Mouse (Mus musculus) testis, adult 2 months (tissue): ENCODE measurements around the gene Scn2b. TPM values are rescaled to one million over a fixed set of nuclear protein-coding genes. Genes with fewer than 3 reads are reported as not detected.

Source experiments
- H3K27ac ChIP-seq: fragments of 200-500 bp; 2 replicates; pipeline ENCODE4 v1.5.1; 2012; ENCODE audit warnings: low read depth, low read length; ENCODE audit not compliant: control insufficient read depth, insufficient read depth
- H3K27me3 ChIP-seq: fragments of 200-500 bp; 2 replicates; pipeline ENCODE4 v1.6.1; 2012; ENCODE audit warnings: mild to moderate bottlenecking, low read length, moderate library complexity; ENCODE audit not compliant: control insufficient read depth, insufficient read depth
- H3K36me3 ChIP-seq: fragments of 200-500 bp; 2 replicates; pipeline ENCODE4 v1.6.1; 2012; ENCODE audit warnings: mild to moderate bottlenecking, low read length; ENCODE audit not compliant: control insufficient read depth, insufficient read depth
- H3K4me1 ChIP-seq: fragments of 200-500 bp; 2 replicates; pipeline ENCODE4 v1.6.1; 2012; ENCODE audit warnings: low read length; ENCODE audit not compliant: control insufficient read depth, insufficient read depth
- H3K4me3 ChIP-seq: fragments of 200-500 bp; 2 replicates; pipeline ENCODE4 v1.5.1; 2012; ENCODE audit warnings: low read depth, mild to moderate bottlenecking, low read length, moderate library complexity, mixed read lengths; ENCODE audit not compliant: control insufficient read depth
- CTCF ChIP-seq: fragments of 200-500 bp; IDR thresholded peaks from 2 replicates; pipeline ENCODE4 v1.5.1; 2012; ENCODE audit warnings: low read depth, mild to moderate bottlenecking, inconsistent platforms, low read length, moderate library complexity; ENCODE audit not compliant: control insufficient read depth, insufficient read depth, insufficient replicate concordance
- POLR2A ChIP-seq: fragments of 200-500 bp; IDR thresholded peaks from 2 replicates; pipeline ENCODE4 v1.6.1; 2012; ENCODE audit warnings: low read depth, mild to moderate bottlenecking, inconsistent platforms, low read length, moderate library complexity; ENCODE audit not compliant: control insufficient read depth
- polyA plus RNA-seq: library from polyadenylated mRNA; depleted of rRNA; stranded (reverse); fragments of >200 nt; gene quantifications from 2 replicates; pipeline ENCODE4 v1.2.3, GENCODE M21; 2012

Scn2b gene
- polyA plus RNA-seq, 1 experiment, result 0.48 TPM

DNA sequence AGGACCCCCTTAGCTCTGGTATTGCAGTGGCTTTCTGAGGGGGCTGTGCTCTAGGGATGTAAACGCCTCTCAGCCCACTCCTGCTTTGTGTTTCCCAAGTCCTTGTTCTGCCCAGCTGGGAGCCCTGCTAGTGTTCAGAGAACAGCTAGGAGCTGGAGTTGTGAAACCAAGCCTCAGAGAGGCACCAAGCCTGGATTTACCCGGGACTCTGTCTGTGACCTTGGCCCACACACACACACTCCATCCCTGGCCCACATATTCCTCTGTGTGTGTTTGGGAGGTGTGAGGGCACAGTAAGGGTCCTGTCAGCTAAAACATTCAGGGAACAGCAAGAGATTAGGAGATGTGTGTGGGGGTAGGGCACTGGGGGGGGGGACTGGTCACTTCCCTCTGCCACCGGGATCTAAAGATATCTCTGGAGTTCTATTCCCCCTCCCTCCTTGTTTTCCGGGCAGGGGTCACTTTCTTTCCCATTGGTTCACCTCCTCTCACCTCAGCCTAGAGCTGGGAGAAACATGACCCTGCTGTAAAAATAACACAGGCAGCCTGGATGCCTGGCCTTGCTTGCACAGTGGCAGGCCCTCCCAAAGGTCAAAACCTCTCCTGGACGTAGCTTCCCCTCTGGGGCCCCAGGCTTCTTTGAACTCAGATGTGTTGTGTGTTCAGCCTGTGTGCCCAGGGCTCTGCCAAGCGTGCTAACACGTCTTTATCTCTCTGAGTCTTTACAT is 19.0 kb downstream of the Scn2b start:
- Histone ChIP-seq H3K4me1 (peaks cover 3% of the 10 kb centered on the region; the same call in 1 of the 2 replicates), H3K27me3 (peaks cover 6% of the 10 kb centered on the region; the same call in 1 of the 2 replicates), H3K27ac (no peak overlapping the region), H3K36me3 (no peaks in the 10 kb centered on the region), H3K4me3 (no peak overlapping the region)
- TF ChIP-seq CTCF, result no peak
- TF ChIP-seq POLR2A, result no peak

DNA sequence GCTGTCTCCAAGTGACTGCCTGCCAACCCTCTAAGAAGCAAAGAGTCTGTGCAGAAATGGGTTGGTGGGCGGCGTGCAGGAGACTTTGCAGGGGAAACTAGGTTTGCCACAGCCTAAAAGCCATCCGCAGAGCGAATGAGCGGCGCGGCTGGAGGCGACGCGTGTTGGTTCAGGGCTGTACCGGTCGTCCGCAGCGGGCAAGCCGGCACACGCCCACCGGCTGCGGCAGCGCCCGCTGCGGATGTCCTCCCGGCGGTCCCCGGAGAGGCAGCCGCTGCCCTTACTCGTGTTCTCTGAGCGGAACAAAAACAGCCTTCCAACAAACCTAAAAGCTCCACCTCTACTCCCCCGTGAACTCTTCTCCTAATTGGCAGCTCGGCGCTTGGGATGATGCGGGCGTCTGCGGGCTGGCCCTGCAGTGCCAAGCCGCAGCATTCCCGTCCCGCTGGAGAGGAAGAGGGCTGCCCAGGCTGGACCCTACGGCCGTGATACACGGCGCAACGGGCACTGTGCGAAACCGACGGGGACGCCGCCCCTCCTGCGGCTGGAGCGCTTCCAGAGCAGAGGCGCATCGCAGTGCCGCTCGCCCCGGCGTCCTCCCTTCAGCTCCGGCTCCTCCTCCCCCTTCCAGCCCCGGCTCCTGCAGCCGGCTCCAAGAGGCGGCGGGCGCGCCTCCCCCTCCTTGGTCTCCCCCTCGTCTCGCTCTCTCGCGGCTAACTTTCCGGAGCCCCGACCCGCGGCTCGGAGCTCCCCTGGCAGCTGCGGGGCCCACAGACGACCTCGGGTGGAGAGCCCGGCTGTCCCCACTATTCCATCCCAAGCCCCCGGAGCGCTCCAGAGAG is 20.8 kb downstream of the Scn2b start, which contains the start of gene Scn4b:
TSS of gene Scn4b (plus strand) at position 205 of the 842 bp plus-strand sequence.
- Histone ChIP-seq H3K27me3 (peaks cover 6% of the 10 kb centered on the region; the same call in 1 of the 2 replicates), H3K27ac (no peak within 1 kb of the TSS), H3K4me3 (peak within 1 kb of the TSS; percentile 54), H3K36me3 (no peaks in the 10 kb centered on the region), H3K4me1 (peaks cover 3% of the 10 kb centered on the region; the same call in 1 of the 2 replicates)
- TF ChIP-seq CTCF (no peak), POLR2A (no peak)

DNA sequence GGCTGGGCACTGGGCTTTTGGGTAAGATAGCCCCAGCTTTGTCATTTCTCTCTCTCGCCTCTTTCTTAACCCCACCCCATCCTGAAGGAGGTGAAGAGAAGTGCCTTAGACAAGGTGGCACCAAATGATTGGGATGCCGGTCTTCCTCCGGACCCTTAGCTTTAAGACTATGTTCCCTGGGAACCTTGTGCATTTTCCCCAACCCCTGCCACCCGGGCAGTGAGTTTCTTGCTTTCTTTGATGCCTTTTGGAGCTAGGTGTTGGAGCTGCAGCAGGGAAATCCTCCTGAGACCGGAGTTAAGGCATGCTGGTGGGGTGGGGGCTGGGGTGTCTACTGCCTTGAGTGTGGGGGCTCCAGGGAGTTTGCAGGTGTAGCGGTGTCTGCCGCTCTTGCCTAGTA is 21.5 kb downstream of the Scn2b start:
- Histone ChIP-seq H3K27ac (no peak overlapping the region), H3K4me1 (peaks cover 3% of the 10 kb centered on the region; the same call in 1 of the 2 replicates), H3K36me3 (no peaks in the 10 kb centered on the region), H3K4me3 (no peak overlapping the region), H3K27me3 (peaks cover 6% of the 10 kb centered on the region; the same call in 1 of the 2 replicates)
- no peak for TF ChIP-seq POLR2A
- TF ChIP-seq CTCF, result no peak

DNA sequence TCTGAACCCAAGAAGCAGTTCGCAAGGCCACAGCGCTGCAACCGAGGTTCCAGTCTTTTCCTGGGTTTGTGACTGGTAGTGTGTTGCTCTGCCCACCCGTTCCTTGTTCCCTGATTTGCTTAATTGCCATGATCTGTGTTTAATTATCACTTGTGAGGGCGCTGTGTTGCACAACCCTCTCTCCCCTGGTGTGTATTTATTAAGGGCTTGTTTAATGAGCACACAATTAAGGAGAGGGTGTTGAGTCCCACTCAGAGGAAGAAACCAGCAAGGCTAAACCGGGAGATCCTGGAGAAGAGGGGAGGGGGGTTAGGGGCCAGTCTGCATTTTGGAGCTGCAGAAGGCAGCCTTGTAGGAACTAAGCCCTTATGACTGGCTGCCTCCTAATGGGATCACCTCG is 23.4 kb downstream of the Scn2b start:
- Histone ChIP-seq H3K36me3 (no peaks in the 10 kb centered on the region), H3K4me1 (peaks cover 4% of the 10 kb centered on the region; the same call in 1 of the 2 replicates), H3K27ac (no peak overlapping the region), H3K4me3 (no peak overlapping the region), H3K27me3 (peaks cover 6% of the 10 kb centered on the region; the same call in 1 of the 2 replicates)
- no peak for TF ChIP-seq POLR2A
- no peak for TF ChIP-seq CTCF

DNA sequence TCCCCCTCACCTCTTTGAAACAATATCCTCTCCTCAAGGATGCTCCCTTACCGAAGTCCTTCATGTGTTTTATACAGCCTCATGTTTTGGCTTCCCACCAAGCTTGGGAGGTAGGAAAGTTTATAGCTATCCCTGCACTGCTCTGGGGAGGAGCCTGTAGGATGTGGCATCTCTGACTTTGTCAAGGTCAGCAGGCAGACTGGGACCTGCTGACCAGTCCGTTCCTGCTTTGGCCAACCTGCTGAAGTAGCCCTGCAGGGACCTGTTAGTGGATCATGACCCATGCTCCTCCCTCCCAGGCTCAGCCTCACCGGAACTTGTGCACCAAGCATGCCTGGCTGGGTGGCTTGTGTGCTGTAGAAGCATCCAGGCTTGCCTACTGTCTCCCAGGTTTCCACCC is 25.1 kb downstream of the Scn2b start:
- peaks cover 5% of the 10 kb centered on the region; the same call in 1 of the 2 replicates for H3K4me1 ChIP-seq
- TF ChIP-seq CTCF, result no peak
- TF ChIP-seq POLR2A, result no peak
- H3K36me3 ChIP-seq, result no peaks in the 10 kb centered on the region
- peaks cover 6% of the 10 kb centered on the region; the same call in 1 of the 2 replicates for H3K27me3 ChIP-seq
- H3K27ac ChIP-seq, result no peak overlapping the region
- no peak overlapping the region for H3K4me3 ChIP-seq

DNA sequence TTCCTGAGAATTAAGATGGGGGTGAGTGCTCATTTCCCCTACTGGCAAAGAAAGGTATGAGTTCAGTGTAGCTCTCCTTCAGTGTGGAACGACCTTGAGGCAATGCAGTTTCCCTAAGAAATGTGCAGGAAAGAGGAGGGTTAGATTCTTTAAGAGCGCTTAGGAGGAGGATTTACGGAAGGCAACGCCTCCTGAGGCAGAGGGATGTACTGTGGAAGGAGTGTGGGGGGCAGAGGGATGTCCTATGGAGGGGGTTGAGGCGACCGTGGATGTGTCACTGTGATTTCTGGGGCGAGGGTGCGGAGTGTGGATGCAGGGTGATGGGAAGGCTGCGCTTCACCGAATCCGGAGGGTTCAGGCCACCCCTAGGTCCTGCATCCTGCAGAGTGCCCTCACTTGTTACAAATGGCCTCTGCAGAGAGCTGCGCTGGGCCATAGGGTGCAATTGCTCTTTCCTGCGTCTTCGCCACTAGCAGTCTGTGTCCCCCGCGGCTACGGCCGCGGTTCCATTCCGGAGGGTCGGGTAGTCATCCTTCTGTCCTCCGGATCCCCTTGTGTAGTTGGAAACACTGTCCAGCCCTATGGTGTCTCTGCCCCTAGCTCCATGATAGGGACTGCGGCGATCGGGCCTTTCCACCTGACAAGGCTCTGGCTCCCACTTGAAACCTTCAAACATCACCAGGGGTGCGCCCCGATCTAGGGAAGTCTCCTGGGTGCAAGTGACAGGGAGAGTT is 28.1 kb downstream of the Scn2b start:
- no peaks in the 10 kb centered on the region for H3K27me3 ChIP-seq
- peak overlapping the region; percentile 6; the same call in 1 of the 2 replicates for H3K4me3 ChIP-seq

More for the DNA sequence above, 28.1 kb downstream of the Scn2b start:
- Histone ChIP-seq H3K27ac (no peak overlapping the region), H3K36me3 (no peaks in the 10 kb centered on the region), H3K4me1 (peaks cover 2% of the 10 kb centered on the region; the same call in 1 of the 2 replicates)
- TF ChIP-seq CTCF (no peak), POLR2A (no peak)
